Mouse (Mus musculus) heart, postnatal 0 days (tissue): ENCODE results near the gene Ric1. TPM values are rescaled to one million over a fixed set of nuclear protein-coding genes. Genes with fewer than 3 reads are reported as not detected.
"Not testable (repeated sequence)": the region's sequence is repeated elsewhere in the genome, so short reads cannot be mapped to it uniquely, and the experiment has no call there.

Experiments used
- ATAC-seq: fragments of 200-750 bp; cut with Nextera tagmentation; 2 replicates; pipeline ENCODE4 v1.8.0; 2017; ENCODE audit warnings: low read depth, moderate number of reproducible peaks, moderate library complexity; ENCODE audit not compliant: insufficient read depth
- DNase-seq: peaks from one replicate; pipeline ENCODE4 v3.0.0-alpha.2; 2016; ENCODE audit warnings: low spot score
- H3K27ac ChIP-seq: fragments of 300-500 bp; sonication (generic); 2 replicates; pipeline ENCODE4 v1.5.1; 2014; ENCODE audit warnings: low read depth, mild to moderate bottlenecking
- H3K27me3 ChIP-seq: fragments of 300-500 bp; sonication (generic); 2 replicates; pipeline ENCODE4 v1.6.1; 2014; ENCODE audit warnings: low read length, mixed read lengths; ENCODE audit not compliant: control insufficient read depth, insufficient read depth
- H3K36me3 ChIP-seq: fragments of 300-500 bp; sonication (generic); replicated peaks from 2 replicates; pipeline ENCODE4 v1.6.1; 2014; ENCODE audit warnings: low read length, mixed read lengths; ENCODE audit not compliant: control insufficient read depth, insufficient read depth
- H3K4me1 ChIP-seq: fragments of 300-500 bp; sonication (generic); 2 replicates; pipeline ENCODE4 v1.6.1; 2014; ENCODE audit warnings: antibody characterized with exemption; ENCODE audit not compliant: control insufficient read depth, insufficient read depth
- H3K4me2 ChIP-seq: fragments of 300-500 bp; sonication (generic); 2 replicates; pipeline ENCODE4 v1.6.1; 2014; ENCODE audit warnings: low read depth, mild to moderate bottlenecking, low read length, moderate library complexity
- H3K4me3 ChIP-seq: fragments of 300-500 bp; sonication (generic); 2 replicates; pipeline ENCODE4 v1.5.1; 2014; ENCODE audit warnings: low read depth, low read length
- H3K9ac ChIP-seq: fragments of 300-500 bp; sonication (generic); replicated peaks from 2 replicates; pipeline ENCODE4 v1.6.1; 2014; ENCODE audit warnings: low read depth, low read length, mixed read lengths
- H3K9me3 ChIP-seq: fragments of 300-500 bp; sonication (generic); replicated peaks from 2 replicates; pipeline ENCODE4 v1.6.1; 2016; ENCODE audit warnings: low read length; ENCODE audit not compliant: control insufficient read depth
- CTCF ChIP-seq: IDR thresholded peaks from 2 replicates; pipeline ENCODE4 v1.5.1; 2016; ENCODE audit warnings: antibody characterized with exemption, control low read depth, low read depth
- EP300 ChIP-seq: IDR thresholded peaks from 2 replicates; pipeline ENCODE4 v1.6.1; 2016; ENCODE audit warnings: antibody characterized with exemption, low read depth
- WGBS: fragments of 180-500 bp; shearing (Covaris S2); extraction: QIAGEN DNeasy Blood & Tissue Kit; methylation state at CpG from one replicate; pipeline ENCODE4 v1.1.7; 2014; 5-methylcytosine and 5-hydroxymethylcytosine counted together
- polyA plus RNA-seq: library from polyadenylated mRNA; unstranded; fragments of >200 nt; fragmentation: Nextera tagmentation; extraction: Ambion mirVana; gene quantifications from 2 replicates; pipeline ENCODE4 v1.2.1, GENCODE M21; 2015
- total RNA-seq: library from RNA; depleted of rRNA; stranded (reverse); fragments of >200 nt; gene quantifications from 2 replicates; pipeline ENCODE4 v1.2.3, GENCODE M21; 2014; ENCODE audit warnings: low replicate concordance

The Ric1 gene
- total and polyA plus RNA-seq, 2 experiments from 2014 or later = 6.0 to 29.9 TPM

DNA sequence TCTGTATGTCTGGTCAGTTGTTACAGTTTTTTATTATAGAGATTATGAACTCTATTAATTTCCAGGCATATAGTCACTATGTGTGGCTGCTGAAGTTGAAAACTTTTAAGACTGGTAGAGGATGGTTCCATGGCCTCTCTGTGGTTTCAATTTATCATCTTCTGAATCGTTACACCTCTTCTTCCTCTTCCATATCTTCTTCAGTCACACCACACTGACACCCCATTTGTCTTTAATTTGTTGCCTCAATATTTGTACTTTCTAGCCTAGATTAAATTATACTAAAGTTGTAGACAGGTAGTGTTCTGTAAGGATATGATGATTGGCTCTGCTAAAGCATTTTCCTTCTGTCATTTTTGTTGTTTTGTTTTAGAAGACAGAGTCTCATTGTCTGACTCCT is 44.4 kb downstream of the Ric1 start:
- Histone ChIP-seq H3K4me2 (no peak overlapping the region), H3K36me3 (peaks cover 40% of the 10 kb centered on the region), H3K4me3 (no peak overlapping the region), H3K9ac (no peak overlapping the region), H3K27me3 (no peaks in the 10 kb centered on the region), H3K4me1 (no peaks in the 10 kb centered on the region), H3K9me3 (no peaks in the 10 kb centered on the region), H3K27ac (no peak overlapping the region)
- no peak for TF ChIP-seq EP300
- no peak for TF ChIP-seq CTCF
- ATAC-seq = no peak
- 92% methylated on average over 1 of the region's 1 CpGs for WGBS
- no peak for DNase-seq

DNA sequence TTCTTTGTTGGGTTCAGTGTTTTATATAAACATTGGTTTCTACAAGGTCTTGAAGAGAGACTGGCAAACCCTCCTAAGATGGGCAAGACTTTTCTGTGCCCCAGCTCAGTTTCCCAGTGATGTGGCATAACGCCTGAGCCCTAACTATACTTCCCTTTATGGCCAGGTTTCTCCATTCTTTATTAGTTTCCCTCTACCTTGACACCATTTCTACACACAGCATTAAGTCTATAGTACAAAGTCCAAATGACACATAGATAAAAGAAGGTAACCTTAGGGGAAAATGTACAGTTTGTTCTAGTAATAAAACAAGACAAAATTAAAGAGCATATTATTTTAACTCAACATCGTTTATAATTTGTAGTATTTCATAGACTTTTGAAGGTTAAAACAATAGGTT is 60.4 kb downstream of the Ric1 start:
- Histone ChIP-seq H3K4me1 (no peaks in the 10 kb centered on the region), H3K4me2 (no peak overlapping the region), H3K4me3 (no peak overlapping the region), H3K9ac (no peak overlapping the region), H3K27me3 (no peaks in the 10 kb centered on the region), H3K36me3 (peaks cover 58% of the 10 kb centered on the region), H3K9me3 (no peaks in the 10 kb centered on the region), H3K27ac (no peak overlapping the region)
- 91% methylated on average over 2 of the region's 2 CpGs for WGBS
- ATAC-seq = no peak
- no peak for DNase-seq
- TF ChIP-seq CTCF (no peak), EP300 (no peak)

DNA sequence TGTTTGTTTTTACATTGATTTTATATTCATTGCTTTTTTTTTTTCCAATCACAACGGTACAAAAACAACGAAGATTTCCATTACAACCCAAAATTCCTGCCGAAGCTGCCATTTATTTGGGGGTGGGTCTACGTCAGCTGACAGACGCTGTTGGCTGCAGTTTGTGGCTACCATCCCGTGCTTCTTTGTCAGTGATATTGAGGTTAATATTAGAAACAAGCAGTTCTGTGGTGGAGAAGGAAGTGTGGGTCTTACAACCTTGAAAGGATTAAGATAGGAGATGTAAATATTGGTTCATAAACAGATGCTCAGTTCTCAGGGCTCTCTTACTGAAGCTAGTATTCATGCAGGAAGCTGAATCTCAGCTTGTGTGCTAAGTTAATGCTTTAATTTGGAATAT is 61.7 kb downstream of the Ric1 start:
- no peak overlapping the region for H3K27ac ChIP-seq
- no peak overlapping the region for H3K9ac ChIP-seq
- H3K27me3 ChIP-seq = no peaks in the 10 kb centered on the region
- peaks cover 58% of the 10 kb centered on the region for H3K36me3 ChIP-seq
- no peak overlapping the region for H3K4me2 ChIP-seq
- 73% methylated on average over 6 of the region's 6 CpGs for WGBS
- no peaks in the 10 kb centered on the region for H3K4me1 ChIP-seq
- DNase-seq (no peak), ATAC-seq (no peak)
- H3K9me3 ChIP-seq = no peaks in the 10 kb centered on the region
- no peak for TF ChIP-seq CTCF
- TF ChIP-seq EP300 = no peak
- H3K4me3 ChIP-seq = no peak overlapping the region

DNA sequence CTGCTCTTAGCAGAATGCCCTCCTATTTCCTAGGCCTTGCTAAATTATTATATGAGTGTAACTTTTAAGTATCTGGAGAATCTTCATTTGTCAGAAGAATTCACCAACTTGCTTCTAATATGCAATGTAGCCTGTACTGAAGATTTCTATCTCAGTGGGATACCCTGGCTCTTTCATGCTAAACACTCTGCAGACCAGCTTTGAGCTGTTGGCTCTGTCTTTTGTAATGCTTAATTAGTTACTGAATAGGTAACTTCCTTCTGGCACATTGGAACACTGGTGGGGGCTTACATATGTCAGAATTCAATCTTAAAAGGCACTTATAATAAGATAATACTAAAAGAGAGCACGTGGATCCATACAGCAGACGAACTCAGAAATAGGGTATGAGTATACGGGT is 71.7 kb downstream of the Ric1 start:
- not testable (repeated sequence) for H3K27ac ChIP-seq, H3K9me3 ChIP-seq, H3K4me3 ChIP-seq, H3K4me1 ChIP-seq, H3K9ac ChIP-seq, ATAC-seq, H3K27me3 ChIP-seq, DNase-seq, H3K4me2 ChIP-seq
- 91% methylated on average over 3 of the region's 3 CpGs for WGBS
- H3K36me3 ChIP-seq = peaks cover 50% of the 10 kb centered on the region

DNA sequence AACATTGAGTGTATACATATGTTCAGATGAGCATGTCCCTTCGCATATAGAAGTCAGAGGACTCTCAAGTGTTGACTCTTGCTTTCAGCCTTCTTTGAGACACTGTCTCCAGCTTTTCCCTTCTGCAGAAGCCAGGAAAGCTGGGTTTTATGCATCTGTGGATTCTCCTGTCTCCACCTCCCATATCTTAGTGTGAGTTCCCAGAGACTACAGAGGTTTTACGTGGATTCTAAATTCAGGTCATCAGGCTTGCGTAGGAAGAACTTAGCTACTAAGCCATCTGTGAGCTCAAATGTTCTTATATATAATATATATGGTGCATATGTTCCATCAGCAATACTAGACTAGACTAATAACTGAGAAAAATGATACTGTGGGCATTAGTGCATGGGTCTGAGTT is 74.2 kb downstream of the Ric1 start:
- Histone ChIP-seq H3K27ac (no peak overlapping the region), H3K36me3 (peaks cover 68% of the 10 kb centered on the region), H3K9ac (no peak overlapping the region), H3K4me2 (no peak overlapping the region), H3K9me3 (no peaks in the 10 kb centered on the region), H3K27me3 (no peaks in the 10 kb centered on the region), H3K4me1 (no peaks in the 10 kb centered on the region), H3K4me3 (no peak overlapping the region)
- TF ChIP-seq EP300 = no peak
- no peak for TF ChIP-seq CTCF
- WGBS = 92% methylated on average over 3 of the region's 3 CpGs
- no peak for DNase-seq
- ATAC-seq = no peak

DNA sequence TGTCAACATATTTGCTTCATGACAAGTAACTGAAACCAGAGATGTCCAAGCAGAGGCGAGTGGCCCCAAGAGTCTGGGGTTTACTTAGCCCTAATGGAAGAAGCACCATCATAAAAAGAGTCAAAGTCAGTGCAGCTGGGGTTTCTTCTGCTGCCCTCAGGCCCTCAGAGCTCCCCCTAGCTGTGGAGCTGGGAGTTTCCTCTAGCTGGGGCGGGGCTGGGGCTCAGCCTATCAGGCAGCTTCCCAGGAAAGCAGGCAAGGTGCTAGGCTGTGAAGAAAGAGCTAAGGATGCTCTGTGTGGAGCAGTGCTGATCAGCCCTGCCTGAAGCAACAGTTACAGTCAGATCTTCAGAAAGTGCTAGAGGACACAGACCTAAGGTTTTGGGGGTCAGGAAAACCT is 74.9 kb downstream of the Ric1 start:
- Histone ChIP-seq H3K9me3 (no peaks in the 10 kb centered on the region), H3K36me3 (peaks cover 62% of the 10 kb centered on the region), H3K9ac (no peak overlapping the region), H3K4me3 (no peak overlapping the region), H3K27me3 (no peaks in the 10 kb centered on the region), H3K27ac (no peak overlapping the region), H3K4me1 (no peaks in the 10 kb centered on the region), H3K4me2 (no peak overlapping the region)
- ATAC-seq (no peak), DNase-seq (no peak)
- 98% methylated on average over 2 of the region's 2 CpGs for WGBS
- TF ChIP-seq CTCF (peak; percentile 21; the same call in 1 of the 2 replicates), EP300 (no peak)
